ENCODE assay signal across 15 mouse cellular contexts in genomic region chr10:55422391-55422790, GRCm38 (mm10).
"Had no signal": no experiment of that assay in that cellular context is flagged by ENCODE, and none has a peak within 500 bp of the region (broad histone marks: within the 10 kb centered on the region; RNA-seq: fewer than 3 reads in every experiment).

No protein-coding gene starts in this region.

- DNase-seq: cerebellum, adult 9-11 months; cerebellum, postnatal 10 days; cerebellum, postnatal 14 days; cerebellum, postnatal 25 days; cerebellum, postnatal 36 days; embryo, embryonic 11 days; forebrain, postnatal 0 days; gastrocnemius, adult 2 months; gastrocnemius, postnatal 10 days; gastrocnemius, postnatal 14 days; gastrocnemius, postnatal 25 days; gastrocnemius, postnatal 36 days; heart, adult 11 months; heart, adult 18-20 months; heart, adult 2 months had no signal
